Mouse (Mus musculus) MEL (cell line): ENCODE data around the gene Mtmr10.

Experiments used
- BHLHE40 ChIP-seq: IDR thresholded peaks from 2 replicates; pipeline ENCODE4 v1.6.1; 2012; ENCODE audit warnings: low read depth, mild to moderate bottlenecking, inconsistent platforms, low read length, improper control_type of control experiment, borderline replicate concordance
- CTCF ChIP-seq, 3 experiments: IDR thresholded peaks in 2 of 3; conservative IDR thresholded peaks in 1 of 3; 2 replicates each; pipeline ENCODE4 v1.5.1; 2011 to 2012; ENCODE audit warnings: low read length in 3 of 3, low read depth in 2 of 3, mild to moderate bottlenecking in 2 of 3, improper control_type of control experiment in 1 of 3, inconsistent platforms in 1 of 3, mixed read lengths in 1 of 3, moderate library complexity in 1 of 3; ENCODE audit not compliant: control insufficient read depth in 1 of 3, insufficient read depth in 1 of 3, poor library complexity in 1 of 3, severe bottlenecking in 1 of 3
- ELF1 ChIP-seq: IDR thresholded peaks from 2 replicates; pipeline ENCODE4 v1.6.1; 2014; ENCODE audit warnings: low read depth, mild to moderate bottlenecking, inconsistent platforms, low read length, improper control_type of control experiment, moderate library complexity
- JUND ChIP-seq: IDR thresholded peaks from 2 replicates; pipeline ENCODE4 v1.6.1; 2011; ENCODE audit warnings: low read depth, mild to moderate bottlenecking, improper control_type of control experiment, low read length
- KAT2A ChIP-seq: conservative IDR thresholded peaks from 2 replicates; pipeline ENCODE4 v1.6.1; 2012; ENCODE audit warnings: low read depth, low read length, improper control_type of control experiment, inconsistent platforms
- ZC3H11A ChIP-seq: IDR thresholded peaks from 2 replicates; pipeline ENCODE4 v1.6.1; 2012; ENCODE audit warnings: low read depth, mild to moderate bottlenecking, inconsistent platforms, low read length, improper control_type of control experiment
- ZKSCAN1 ChIP-seq: IDR thresholded peaks from 2 replicates; pipeline ENCODE4 v1.6.1; 2012; ENCODE audit warnings: low read depth, mild to moderate bottlenecking, inconsistent platforms, low read length, improper control_type of control experiment, moderate library complexity

DNA sequence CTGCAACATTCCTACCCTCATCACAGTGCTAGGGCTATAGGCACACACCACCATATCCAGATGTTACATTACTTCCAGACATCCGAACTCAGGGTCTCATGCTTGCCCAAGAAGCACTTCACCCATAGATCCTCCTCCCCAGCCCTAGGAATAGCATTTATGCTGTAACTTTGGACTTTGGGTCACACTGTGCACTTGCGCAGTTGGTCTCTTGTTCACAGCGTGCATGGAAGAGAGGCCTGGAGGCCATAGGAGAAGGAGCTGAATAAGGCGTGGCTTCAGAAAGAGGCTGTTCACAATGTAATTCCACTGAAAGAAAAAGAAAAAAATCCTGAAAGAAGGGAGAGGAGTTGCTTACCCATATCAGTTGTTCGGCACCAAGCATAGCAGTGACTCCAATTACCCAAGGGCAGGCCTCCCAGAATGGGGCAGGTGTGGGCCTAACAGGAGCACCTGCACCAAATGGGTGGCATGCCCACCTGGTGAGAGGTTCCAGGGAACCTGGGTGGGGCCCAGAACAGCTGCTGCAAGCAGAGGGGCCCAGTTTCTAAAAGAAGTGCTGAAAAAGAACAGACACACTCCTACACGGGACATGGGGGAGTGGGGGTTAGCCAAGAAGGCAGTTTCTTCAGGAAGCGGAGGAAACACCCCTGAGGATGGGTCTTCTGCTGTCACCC, 48.9 kb upstream of the Mtmr10 start:
- TF ChIP-seq KAT2A (no peak), CTCF (IDR thresholded peaks at IDR 0.05 in 2 of 3, conservative IDR thresholded peaks at IDR 0.05 in 1 of 3; ENCODE audit: control insufficient read depth in 1 of 3, insufficient read depth in 1 of 3, low read depth in 2 of 3, low read length in 3 of 3, poor library complexity in 1 of 3, severe bottlenecking in 1 of 3) (no peak), ZC3H11A (no peak), BHLHE40 (no peak), ELF1 (no peak), ZKSCAN1 (no peak), JUND (no peak)
